Mouse (Mus musculus) mammary gland, adult 2 months (tissue): ENCODE measurements around the gene Lrrc25. TPM values are rescaled to one million over a fixed set of nuclear protein-coding genes. Genes with fewer than 3 reads are reported as not detected.

Experiments used
- polyA plus RNA-seq: library from polyadenylated mRNA; depleted of rRNA; stranded (reverse); fragments of >200 nt; gene quantifications from 2 replicates; pipeline ENCODE4 v1.2.3, GENCODE M21; 2012; ENCODE audit warnings: low replicate concordance; rRNA removed

The Lrrc25 gene
- 23.8 and 34.0 TPM in 2 replicates for polyA plus RNA-seq

DNA sequence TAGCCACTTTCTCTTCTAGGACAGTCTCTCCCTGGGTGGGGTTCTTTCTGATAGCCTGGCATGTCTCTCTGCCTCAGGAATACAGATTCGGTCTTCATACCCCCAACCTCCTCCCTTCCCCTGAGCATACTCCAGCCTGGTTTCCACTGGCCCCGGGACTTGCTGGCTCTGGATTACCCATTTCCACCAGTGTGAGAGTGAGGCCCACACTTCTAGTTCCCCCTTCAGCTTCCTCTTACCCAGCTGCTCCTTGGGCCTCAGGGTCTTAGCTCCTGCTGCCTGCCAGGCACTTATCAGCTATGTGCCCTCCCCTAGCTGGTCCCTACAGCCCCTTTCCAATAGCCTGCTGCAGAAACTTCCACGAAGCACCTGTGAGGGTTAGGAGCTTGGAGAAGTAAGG lies at the start of gene Lrrc25:
Gene Lrrc25, plus strand, starts transcription at position 262 of the 400 bp plus-strand sequence.

DNA sequence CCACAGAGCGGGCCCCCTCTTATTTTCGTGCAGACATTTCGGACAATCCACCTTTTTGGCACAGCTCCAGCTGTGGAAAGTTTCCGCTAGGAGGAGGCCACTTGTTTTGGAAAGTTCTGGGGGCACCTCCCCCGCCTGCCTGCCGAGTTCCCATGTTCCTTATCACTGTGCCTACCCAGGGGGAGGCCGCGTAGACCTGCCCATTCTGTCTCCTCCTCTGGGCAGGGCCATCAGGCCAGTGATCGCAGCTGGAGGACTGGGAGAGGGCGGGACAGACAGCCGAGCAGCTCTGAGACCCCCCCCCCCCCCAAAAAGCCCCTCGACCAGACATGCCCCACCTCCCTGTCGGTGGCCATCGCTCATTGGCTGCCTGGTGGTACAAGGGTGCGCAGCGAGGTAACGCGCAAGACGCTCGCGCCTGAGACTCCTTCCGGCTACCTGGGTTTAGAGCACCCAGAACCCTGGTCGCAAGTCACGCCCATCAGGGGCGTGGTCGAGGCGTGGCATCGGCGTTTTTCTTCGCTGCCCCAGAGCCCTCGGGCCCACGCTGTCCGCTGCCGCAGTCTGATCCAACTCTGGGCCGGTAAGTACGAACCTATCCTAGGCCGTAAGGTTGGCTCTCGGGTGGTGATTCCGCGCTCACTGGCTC lies 21.9 kb upstream of the Lrrc25 start, which contains the start of gene Isyna1:
Gene Isyna1, plus strand, starts transcription at position 413 of the 649 bp plus-strand sequence.

DNA sequence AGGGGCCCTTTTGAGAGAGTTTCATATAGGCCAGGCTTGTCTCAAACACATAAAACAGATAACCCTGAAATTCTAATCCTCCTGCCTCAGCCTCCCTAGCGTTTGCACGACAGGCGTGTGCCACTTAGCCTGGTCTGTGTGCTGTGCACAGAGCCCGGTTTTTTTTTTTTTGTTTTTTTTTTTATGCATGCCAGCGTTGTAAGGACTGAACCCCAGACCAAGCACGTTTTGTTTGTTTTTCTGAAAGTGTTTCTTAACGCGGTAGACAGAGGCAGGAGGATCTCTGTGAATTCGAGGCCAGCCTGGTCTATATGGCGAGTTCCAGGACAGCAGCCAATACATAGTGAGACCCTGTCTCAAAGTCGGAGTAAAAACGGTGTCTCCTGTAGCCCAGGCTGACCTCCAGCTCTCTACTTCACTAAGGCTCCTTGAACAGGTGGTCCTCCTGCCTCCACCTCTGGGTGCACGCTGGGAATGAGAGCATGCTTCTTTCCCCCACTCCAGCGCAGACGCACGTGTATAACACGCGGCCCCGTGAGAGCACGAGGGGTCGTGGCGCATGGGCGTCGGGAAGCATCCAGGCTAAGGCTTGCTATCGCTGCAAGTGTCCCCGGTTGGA lies 7.1 kb upstream of the Lrrc25 start, which contains the start of gene Ssbp4:
Gene Ssbp4, minus strand, starts transcription at position 124 of the 619 bp plus-strand sequence.

DNA sequence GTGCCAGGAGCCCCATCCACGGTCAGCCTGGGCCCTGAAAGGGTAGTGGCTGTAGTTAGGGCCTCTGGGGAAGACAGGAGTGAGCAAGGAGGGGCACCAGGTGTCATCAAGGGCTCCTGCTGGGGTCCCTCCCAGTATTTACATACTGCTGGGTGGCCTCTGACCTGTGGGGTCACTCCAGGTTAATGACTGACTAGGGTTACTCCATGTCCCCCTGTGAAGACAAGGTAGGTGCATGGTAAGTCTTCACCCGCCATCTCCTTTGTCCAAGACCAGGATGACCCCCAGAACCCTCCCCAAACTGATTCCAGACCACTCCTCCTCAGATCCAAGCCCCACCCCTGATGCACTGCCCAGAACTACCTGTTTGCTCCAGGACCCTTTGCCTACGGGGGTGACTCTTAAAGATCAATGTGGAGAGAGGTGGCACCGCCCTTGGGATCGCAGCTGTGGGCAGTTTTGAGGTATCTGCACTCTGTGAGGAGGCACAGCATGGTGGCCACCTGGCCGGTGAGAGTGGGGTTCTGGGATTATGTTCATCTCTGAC lies 16.5 kb downstream of the Lrrc25 start, which contains the start of gene Gdf15:
Gene Gdf15, minus strand, starts transcription at position 111 of the 547 bp plus-strand sequence.

DNA sequence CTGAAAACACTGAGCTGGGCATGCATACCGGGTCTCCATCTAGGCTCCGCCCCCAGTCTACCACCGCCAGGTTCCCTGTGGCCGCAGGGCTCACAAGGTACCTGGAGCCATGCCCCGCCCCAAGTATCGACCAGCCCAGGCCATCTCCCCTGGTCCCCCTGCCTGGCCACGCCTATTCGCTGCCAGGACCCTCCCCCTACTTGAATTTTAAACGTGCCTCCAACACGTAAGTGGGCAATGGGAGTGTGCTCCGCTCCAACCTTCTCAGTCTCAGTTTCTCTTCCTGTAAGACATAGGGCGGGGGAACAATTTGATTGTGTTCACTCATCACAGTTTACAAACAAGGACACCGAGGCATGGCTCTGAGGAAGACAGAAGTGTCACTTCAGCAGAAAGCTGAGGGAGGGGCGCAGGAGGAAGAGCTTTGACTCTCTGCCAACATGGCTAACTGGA lies 44.3 kb downstream of the Lrrc25 start, which contains the start of gene Pgpep1:
Gene Pgpep1, minus strand, starts transcription at position 116 of the 453 bp plus-strand sequence.

Other genes with a start within 250 kb of the Lrrc25 start
- 1.1 TPM in 2 replicates for gene Comp, start 242.6 kb upstream of the Lrrc25 start, polyA plus RNA-seq
- 22.9 and 36.9 TPM in 2 replicates for gene Crtc1, start 176.6 kb upstream of the Lrrc25 start, polyA plus RNA-seq
- 53.4 and 80.6 TPM in 2 replicates for gene Klhl26, start 139.2 kb upstream of the Lrrc25 start, polyA plus RNA-seq
- 0.42 and 0.50 TPM in 2 replicates for gene Tmem59l, start 128.8 kb upstream of the Lrrc25 start, polyA plus RNA-seq
- 5.2 and 5.7 TPM in 2 replicates for gene Crlf1, start 123.0 kb upstream of the Lrrc25 start, polyA plus RNA-seq
- gene Rex1bd, start 109.4 kb upstream of the Lrrc25 start, polyA plus RNA-seq: 240 and 366 TPM in 2 replicates
- 371 and 768 TPM in 2 replicates for gene Uba52, start 105.4 kb upstream of the Lrrc25 start, polyA plus RNA-seq
- 331 and 487 TPM in 2 replicates for gene Fkbp8, start 88.4 kb upstream of the Lrrc25 start, polyA plus RNA-seq
- 82.7 and 119 TPM in 2 replicates for gene Kxd1, start 88.2 kb upstream of the Lrrc25 start, polyA plus RNA-seq
- 29.0 and 40.3 TPM in 2 replicates for gene Ell, start 76.7 kb upstream of the Lrrc25 start, polyA plus RNA-seq
- gene Isyna1, start 21.8 kb upstream of the Lrrc25 start, polyA plus RNA-seq: 107 and 194 TPM in 2 replicates
- 143 and 413 TPM in 2 replicates for gene Ssbp4, start 7.3 kb upstream of the Lrrc25 start, polyA plus RNA-seq
- 1.3 and 4.8 TPM in 2 replicates for gene Gdf15, start 16.3 kb downstream of the Lrrc25 start, polyA plus RNA-seq
- 36.5 and 50.6 TPM in 2 replicates for gene Pgpep1, start 44.2 kb downstream of the Lrrc25 start, polyA plus RNA-seq
- gene Lsm4, start 57.1 kb downstream of the Lrrc25 start, polyA plus RNA-seq: 62.1 and 102 TPM in 2 replicates
- 185 and 938 TPM in 2 replicates for gene Jund, start 82.8 kb downstream of the Lrrc25 start, polyA plus RNA-seq
- gene Iqcn, start 87.3 kb downstream of the Lrrc25 start, polyA plus RNA-seq: 0.03 and 0.04 TPM in 2 replicates
- gene Gm3336, start 102.4 kb downstream of the Lrrc25 start, polyA plus RNA-seq: 0.20 and 0.50 TPM in 2 replicates
- 5.5 and 6.5 TPM in 2 replicates for gene Pde4c, start 107.6 kb downstream of the Lrrc25 start, polyA plus RNA-seq
- gene Rab3a, start 138.5 kb downstream of the Lrrc25 start, polyA plus RNA-seq: 32.7 and 43.5 TPM in 2 replicates
- gene Mpv17l2, start 144.8 kb downstream of the Lrrc25 start, polyA plus RNA-seq: 69.3 and 175 TPM in 2 replicates
- 149 and 256 TPM in 2 replicates for gene Pik3r2, start 160.6 kb downstream of the Lrrc25 start, polyA plus RNA-seq
- gene Mast3, start 188.9 kb downstream of the Lrrc25 start, polyA plus RNA-seq: 90.3 and 270 TPM in 2 replicates
- 2.4 and 4.3 TPM in 2 replicates for gene Il12rb1, start 192.3 kb downstream of the Lrrc25 start, polyA plus RNA-seq
- 47.5 and 97.3 TPM in 2 replicates for gene Arrdc2, start 223.6 kb downstream of the Lrrc25 start, polyA plus RNA-seq
- 12.7 and 19.0 TPM in 2 replicates for gene Kcnn1, start 247.1 kb downstream of the Lrrc25 start, polyA plus RNA-seq